Mouse (Mus musculus): Measurements from ENCODE around the gene Myo3b. TPM values are rescaled to one million over a fixed set of nuclear protein-coding genes. Genes with fewer than 3 reads are reported as not detected.
A peak's percentile ranks its signal among the peaks of the same experiment; 100 is the strongest.

Myo3b gene
- total RNA-seq, 2 experiments from 2014 or later = 0.10 to 0.13 TPM

GRCm38 (mm10) chr2:70065729-70066300, 26.9 kb downstream of the Myo3b start:
- no peak for DNase-seq (ENCODE audit: low spot score in 2 of 2)

- no peak for DNase-seq (ENCODE audit: low spot score in 2 of 2)
These were observed 27.6 kb downstream of the Myo3b start for GRCm38 (mm10) chr2:70066338-70067022.

- DNase-seq (ENCODE audit: low spot score in 2 of 2) = no peak
These were observed 30.9 kb downstream of the Myo3b start for GRCm38 (mm10) chr2:70069861-70070260.

GRCm38 (mm10) chr2:70083444-70084020, 44.6 kb downstream of the Myo3b start:
- DNase-seq (ENCODE audit: low spot score in 2 of 2) = no peak

GRCm38 (mm10) chr2:70091261-70091660, 52.3 kb downstream of the Myo3b start:
- no peak for DNase-seq (ENCODE audit: low spot score in 2 of 2)

- DNase-seq (ENCODE audit: low spot score in 2 of 2) = no peak
These were observed 53.0 kb downstream of the Myo3b start for GRCm38 (mm10) chr2:70091801-70092522.

GRCm38 (mm10) chr2:70092665-70093064, 53.7 kb downstream of the Myo3b start:
- DNase-seq (ENCODE audit: low spot score in 2 of 2) = no peak

GRCm38 (mm10) chr2:70094446-70094845, 55.5 kb downstream of the Myo3b start:
- no peak for DNase-seq (ENCODE audit: low spot score in 2 of 2)

GRCm38 (mm10) chr2:70097229-70098095, 58.5 kb downstream of the Myo3b start:
- no peak for DNase-seq (ENCODE audit: low spot score in 2 of 2)

GRCm38 (mm10) chr2:70099459-70099858, 60.5 kb downstream of the Myo3b start:
- DNase-seq (ENCODE audit: low spot score in 2 of 2) = no peak

GRCm38 (mm10) chr2:70105286-70106030, 66.5 kb downstream of the Myo3b start:
- DNase-seq (ENCODE audit: low spot score in 2 of 2) = no peak

GRCm38 (mm10) chr2:70109010-70109409, 70.1 kb downstream of the Myo3b start:
- no peak for DNase-seq (ENCODE audit: low spot score in 2 of 2)

GRCm38 (mm10) chr2:70113798-70114782, 75.2 kb downstream of the Myo3b start:
- no peak for DNase-seq (ENCODE audit: low spot score in 2 of 2)

- DNase-seq (ENCODE audit: low spot score in 2 of 2) = no peak
These were observed 79.7 kb downstream of the Myo3b start for GRCm38 (mm10) chr2:70118376-70119264.

GRCm38 (mm10) chr2:70119265-70119663, 80.3 kb downstream of the Myo3b start:
- DNase-seq (ENCODE audit: low spot score in 2 of 2) = no peak

GRCm38 (mm10) chr2:70126330-70126729, 87.4 kb downstream of the Myo3b start:
- no peak for DNase-seq (ENCODE audit: low spot score in 2 of 2)

- DNase-seq (ENCODE audit: low spot score in 2 of 2) = peak; percentile 30 to 63
These were observed 87.9 kb downstream of the Myo3b start for GRCm38 (mm10) chr2:70126783-70127182.

Data from gastrocnemius, postnatal 4 days (tissue).